Mouse (Mus musculus) C2C12 (cell line): Measurements from ENCODE around the gene Taco1. TPM values are rescaled to one million over a fixed set of nuclear protein-coding genes. Genes with fewer than 3 reads are reported as not detected.
"Not testable (repeated sequence)": the region's sequence is repeated elsewhere in the genome, so short reads cannot be mapped to it uniquely, and the experiment has no call there.

ENCODE experiments used
- H3K27me3 ChIP-seq: one replicate; pipeline ENCODE4 v1.6.1; 2011; ENCODE audit not compliant: control insufficient read depth, insufficient read depth, insufficient read length
- H3K36me3 ChIP-seq: one replicate; pipeline ENCODE4 v1.6.1; 2011; ENCODE audit not compliant: control insufficient read depth, insufficient read depth
- H3K4me3 ChIP-seq: one replicate; pipeline ENCODE4 v1.5.1; 2011; ENCODE audit warnings: mild to moderate bottlenecking, control low read depth; ENCODE audit not compliant: poor library complexity, insufficient read depth, severe bottlenecking
- H3K79me2 ChIP-seq: one replicate; pipeline ENCODE4 v1.6.1; 2011; ENCODE audit not compliant: control insufficient read depth, insufficient read depth
- H3K79me3 ChIP-seq: one replicate; pipeline ENCODE4 v1.6.1; 2011; ENCODE audit warnings: low read depth, control low read depth
- H3ac ChIP-seq: one replicate; pipeline ENCODE3; 2011; ENCODE audit warnings: low read depth; ENCODE audit not compliant: control insufficient read depth, insufficient read length
- CEBPB ChIP-seq: IDR thresholded peaks from one replicate; pipeline ENCODE4 v1.6.1; 2011; ENCODE audit warnings: low read depth, mild to moderate bottlenecking, control low read depth, moderate library complexity
- CTCF ChIP-seq: IDR thresholded peaks from one replicate; pipeline ENCODE4 v1.5.1; 2011; ENCODE audit not compliant: control insufficient read depth, insufficient read depth, insufficient read length
- FOSL1 ChIP-seq: IDR thresholded peaks from one replicate; pipeline ENCODE4 v1.8.0; 2011; ENCODE audit warnings: mild to moderate bottlenecking, low read length; ENCODE audit not compliant: poor library complexity, insufficient read depth, severe bottlenecking
- MAX ChIP-seq: IDR thresholded peaks from one replicate; pipeline ENCODE4 v1.6.1; 2011; ENCODE audit warnings: mild to moderate bottlenecking, control low read depth
- MYOD1 ChIP-seq: IDR thresholded peaks from one replicate; pipeline ENCODE4 v1.6.1; 2011; ENCODE audit warnings: low read depth; ENCODE audit not compliant: control insufficient read depth, insufficient read length
- MYOG ChIP-seq: IDR thresholded peaks from one replicate; pipeline ENCODE4 v1.6.1; 2011; ENCODE audit not compliant: control insufficient read depth, insufficient read length; ENCODE audit errors: extremely low read depth
- USF1 ChIP-seq: IDR thresholded peaks from one replicate; pipeline ENCODE4 v1.6.1; 2011; ENCODE audit warnings: low read depth, mild to moderate bottlenecking, control low read depth, moderate library complexity
- polyA plus RNA-seq: library from polyadenylated mRNA; unstranded; fragments of >200 nt; fragmentation: generic; extraction: Trizol; gene quantifications from one replicate; pipeline ENCODE4 v1.2.1, GENCODE M21; 2012; ENCODE audit warnings: missing spikeins

The Taco1 gene
- polyA plus RNA-seq, 1 experiment, result 15.8 TPM

GRCm38 (mm10) chr11:106065073-106065922 lies 563 bp upstream of the Taco1 start:
- H3ac ChIP-seq, result no peak overlapping the region
- TF ChIP-seq FOSL1, result no peak
- no peak for TF ChIP-seq CEBPB
- TF ChIP-seq MYOD1, result no peak
- TF ChIP-seq MAX, result no peak
- H3K79me3 ChIP-seq, result peaks cover 8% of the 10 kb centered on the region
- no peaks in the 10 kb centered on the region for H3K36me3 ChIP-seq
- H3K27me3 ChIP-seq, result no peaks in the 10 kb centered on the region
- peaks cover 19% of the 10 kb centered on the region for H3K79me2 ChIP-seq
- H3K4me3 ChIP-seq, result peak overlapping the region; percentile 97

GRCm38 (mm10) chr11:106066616-106067015 lies 755 bp downstream of the Taco1 start:
- H3K4me3 ChIP-seq, result peak overlapping the region; percentile 97
- H3K79me3 ChIP-seq, H3K36me3 ChIP-seq, H3K27me3 ChIP-seq: not testable (repeated sequence)
- peak overlapping the region; percentile 82 for H3ac ChIP-seq
- H3K79me2 ChIP-seq, result peaks cover 19% of the 10 kb centered on the region

GRCm38 (mm10) chr11:106073774-106074173 lies 7.9 kb downstream of the Taco1 start:
- Histone ChIP-seq H3K4me3 (no peak overlapping the region), H3K79me3 (no peaks in the 10 kb centered on the region), H3K36me3 (peaks cover 32% of the 10 kb centered on the region), H3K27me3 (no peaks in the 10 kb centered on the region), H3K79me2 (no peaks in the 10 kb centered on the region), H3ac (no peak overlapping the region)
- TF ChIP-seq FOSL1 (no peak), MYOD1 (no peak), MAX (no peak), USF1 (no peak), CEBPB (no peak), CTCF (no peak), MYOG (no peak)

- Histone ChIP-seq H3K79me2 (no peaks in the 10 kb centered on the region), H3K36me3 (peaks cover 25% of the 10 kb centered on the region), H3ac (no peak overlapping the region), H3K4me3 (no peak overlapping the region), H3K27me3 (no peaks in the 10 kb centered on the region), H3K79me3 (no peaks in the 10 kb centered on the region)
- TF ChIP-seq CTCF (peak; percentile 59), CEBPB (no peak)
These were observed 10.5 kb downstream of the Taco1 start for GRCm38 (mm10) chr11:106076321-106076720.

- Histone ChIP-seq H3K79me3 (peaks cover 38% of the 10 kb centered on the region), H3ac (peak within 1 kb of the TSS; percentile 84), H3K4me3 (peak within 1 kb of the TSS; percentile 87), H3K27me3 (no peaks in the 10 kb centered on the region), H3K36me3 (no peaks in the 10 kb centered on the region), H3K79me2 (peaks cover 42% of the 10 kb centered on the region)
- TF ChIP-seq FOSL1 (no peak), CTCF (peak; percentile 85), MYOD1 (no peak)
These were observed 18.1 kb downstream of the Taco1 start, which contains the start of gene Map3k3 for GRCm38 (mm10) chr11:106083708-106084701. Gene Map3k3 (plus strand): TSS chr11:106084613.

GRCm38 (mm10) chr11:106084911-106085561 lies 19.2 kb downstream of the Taco1 start:
- Histone ChIP-seq H3K79me3 (peaks cover 45% of the 10 kb centered on the region), H3K27me3 (no peaks in the 10 kb centered on the region), H3ac (peak overlapping the region; percentile 71), H3K36me3 (no peaks in the 10 kb centered on the region), H3K79me2 (peaks cover 52% of the 10 kb centered on the region), H3K4me3 (peak overlapping the region; percentile 87)
- TF ChIP-seq FOSL1 (no peak), MAX (peak; percentile 28)
